ENCODE assay signal across 9 mouse cellular contexts in the genomic region with DNA sequence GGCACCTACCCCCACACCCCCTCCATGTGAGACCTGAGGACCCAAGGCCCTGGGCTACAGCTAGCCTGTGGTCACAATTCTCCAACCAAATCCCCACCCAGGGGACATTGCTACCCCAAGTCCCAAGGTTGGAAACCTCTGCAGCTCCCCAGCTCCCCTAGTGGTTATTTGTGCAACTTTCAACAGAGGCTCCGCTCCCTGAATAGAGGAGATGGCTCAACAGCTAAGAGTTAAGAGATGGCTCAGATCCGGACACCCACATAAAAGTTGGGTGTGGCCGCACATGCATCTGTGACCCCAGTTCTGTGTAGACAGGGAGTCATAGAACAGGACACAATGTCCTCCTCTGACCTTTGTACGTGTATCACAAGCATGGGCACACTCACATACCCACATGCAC. TPM values are rescaled to one million over a fixed set of nuclear protein-coding genes. Genes with fewer than 3 reads are reported as not detected.
DNase-seq lines count a peak whose midpoint lies in the region; ATAC-seq and TF ChIP-seq lines count a peak whose summit lies in the region.
"Had no signal": no experiment of that assay in that cellular context is flagged by ENCODE, and none has a peak within 500 bp of the region (broad histone marks: within the 10 kb centered on the region; RNA-seq: fewer than 3 reads in every experiment).

No protein-coding gene starts in this region.

- no peaks in the 10 kb centered on the region for H3K27me3 ChIP-seq in hindbrain, postnatal 0 days (ENCODE audit: insufficient read depth, low read length)
- H3K27me3 ChIP-seq in hindbrain, embryonic 12.5 days = no peaks in the 10 kb centered on the region
- H3K27me3 ChIP-seq: limb, embryonic 15.5 days had no signal

- DNase-seq in hindbrain, postnatal 0 days (ENCODE audit: low spot score) = no peak
- DNase-seq in CD4-positive, CD25-positive, alpha-beta regulatory T cell, adult 2 months (ENCODE audit: low read depth, low spot score) = peak; percentile 60
- DNase-seq in ZHBTc4 (ENCODE audit: low read depth, low spot score) = peak; percentile 70
- peak; percentile 50 for DNase-seq in lung, postnatal 10 days
- no peak for DNase-seq in cerebellum, adult 18-20 months
- DNase-seq in urinary bladder, postnatal 14 days (ENCODE audit: low spot score) = no peak

- peaks cover 18% of the 10 kb centered on the region for H3K4me1 ChIP-seq in hindbrain, postnatal 0 days (ENCODE audit: insufficient read depth, low read length)
- H3K4me1 ChIP-seq in hindbrain, embryonic 12.5 days = peaks cover 27% of the 10 kb centered on the region

- H3K9me3 ChIP-seq in hindbrain, postnatal 0 days (ENCODE audit: low read length) = no peaks in the 10 kb centered on the region
- H3K9me3 ChIP-seq in hindbrain, embryonic 12.5 days (replicated peaks) = no peaks in the 10 kb centered on the region
- H3K9me3 ChIP-seq: limb, embryonic 15.5 days had no signal

- TF ChIP-seq CTCF in hindbrain, postnatal 0 days (IDR thresholded peaks at IDR 0.05; ENCODE audit: low read depth) = peak; percentile 63

- no peak overlapping the region for H3K9ac ChIP-seq in hindbrain, postnatal 0 days (replicated peaks; ENCODE audit: low read length)
- H3K9ac ChIP-seq in hindbrain, embryonic 12.5 days = no peak overlapping the region
- H3K9ac ChIP-seq: limb, embryonic 15.5 days had no signal

- no peaks in the 10 kb centered on the region for H3K36me3 ChIP-seq in hindbrain, postnatal 0 days (ENCODE audit: insufficient read depth, low read length)
- no peaks in the 10 kb centered on the region for H3K36me3 ChIP-seq in hindbrain, embryonic 12.5 days
- H3K36me3 ChIP-seq: limb, embryonic 15.5 days had no signal

- no peak overlapping the region for H3K4me2 ChIP-seq in hindbrain, postnatal 0 days (ENCODE audit: low read depth, low read length)
- no peak overlapping the region for H3K4me2 ChIP-seq in hindbrain, embryonic 12.5 days (replicated peaks)
- H3K4me2 ChIP-seq: limb, embryonic 15.5 days had no signal

- H3K4me3 ChIP-seq in hindbrain, postnatal 0 days (ENCODE audit: low read length) = no peak overlapping the region
- H3K4me3 ChIP-seq in hindbrain, embryonic 12.5 days = no peak overlapping the region
- H3K4me3 ChIP-seq: limb, embryonic 15.5 days had no signal

- no peak overlapping the region for H3K27ac ChIP-seq in hindbrain, postnatal 0 days
- no peak overlapping the region for H3K27ac ChIP-seq in hindbrain, embryonic 12.5 days
- H3K27ac ChIP-seq: limb, embryonic 15.5 days had no signal

- 83% methylated on average over 4 of the region's 4 CpGs for WGBS in hindbrain, postnatal 0 days
- 84% methylated on average over 4 of the region's 4 CpGs for WGBS in hindbrain, embryonic 12.5 days

- ATAC-seq in hindbrain, postnatal 0 days = no peak
- no peak for ATAC-seq in hindbrain, embryonic 12.5 days (ENCODE audit: low FRiP score)
- no peak; the same call in 1 of the 2 replicates for ATAC-seq in frontal cortex, adult (ENCODE audit: low TSS enrichment)

RNA-seq across cellular contexts. Expression of a gene that starts 33.8 kb away (rescaled TPM):
- total RNA-seq in hindbrain, postnatal 0 days (2014; rRNA removed) = 18.7 and 27.5 TPM in 2 replicates
- polyA plus RNA-seq in hindbrain, postnatal 0 days (2015; fragmentation: Nextera tagmentation; extraction: Ambion mirVana) = 14.2 and 15.0 TPM in 2 replicates
- polyA plus RNA-seq in hindbrain, embryonic 12.5 days (2016; fragmentation: Nextera tagmentation; extraction: Ambion mirVana) = 38.4 and 41.2 TPM in 2 replicates

Comparison
In these comparisons a context has a peak if more than half of its experiments do, and no peak if none do; other contexts are left out.
1. DNase-seq: peak in CD4-positive, CD25-positive, alpha-beta regulatory T cell, adult 2 months (single experiment), ZHBTc4 (single experiment) and lung, postnatal 10 days (single experiment); none in hindbrain, postnatal 0 days (single experiment), cerebellum, adult 18-20 months (0 of 2) and urinary bladder, postnatal 14 days (single experiment).